Mouse (Mus musculus): Measurements from ENCODE around the gene Selenoh. TPM values are rescaled to one million over a fixed set of nuclear protein-coding genes. Genes with fewer than 3 reads are reported as not detected.
"Not testable (repeated sequence)": the region's sequence is repeated elsewhere in the genome, so short reads cannot be mapped to it uniquely, and the experiment has no call there.

The Selenoh gene
- total RNA-seq, 2 experiments from 2014 or later = 10.7 to 16.4 TPM

DNA sequence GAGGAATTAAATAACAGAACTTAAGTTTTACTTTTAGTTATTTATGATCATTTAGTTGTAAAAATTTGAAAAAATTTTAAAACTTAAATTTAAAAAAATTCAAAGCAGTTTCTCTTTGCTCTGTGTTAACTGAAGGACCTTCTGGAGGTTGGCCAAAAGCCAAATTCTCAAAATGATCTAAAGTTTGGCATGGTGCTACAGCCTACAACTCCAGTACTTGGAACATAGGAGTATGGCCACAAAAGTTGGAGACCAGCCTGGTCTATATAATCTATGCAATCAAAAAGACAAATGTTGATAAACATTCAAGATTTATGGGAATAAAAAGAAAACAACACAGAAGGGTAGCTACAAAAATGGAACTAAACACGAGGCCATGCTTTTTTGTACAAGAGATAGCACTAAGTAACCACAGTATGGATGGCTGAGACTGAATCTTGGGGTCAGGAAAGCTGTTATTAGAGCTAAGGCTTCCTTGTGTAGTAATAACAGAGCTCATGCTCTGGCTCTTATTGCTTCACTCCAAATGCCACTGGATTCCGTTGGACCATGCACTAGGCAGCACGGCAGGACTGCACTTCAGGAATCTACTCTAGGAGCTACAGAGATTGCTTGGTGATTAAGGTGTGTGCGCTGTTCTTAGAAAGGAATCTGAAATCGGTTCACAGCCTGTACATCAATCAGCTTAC lies 24.6 kb upstream of the Selenoh start:
- DNase-seq = no peak
- TF ChIP-seq CTCF (IDR thresholded peaks at IDR 0.05) = no peak
- no peak overlapping the region for H3K4me3 ChIP-seq
- intact Hi-C loops (cut with DNase I) = no loop called here
- no peak overlapping the region for H3K27ac ChIP-seq

DNA sequence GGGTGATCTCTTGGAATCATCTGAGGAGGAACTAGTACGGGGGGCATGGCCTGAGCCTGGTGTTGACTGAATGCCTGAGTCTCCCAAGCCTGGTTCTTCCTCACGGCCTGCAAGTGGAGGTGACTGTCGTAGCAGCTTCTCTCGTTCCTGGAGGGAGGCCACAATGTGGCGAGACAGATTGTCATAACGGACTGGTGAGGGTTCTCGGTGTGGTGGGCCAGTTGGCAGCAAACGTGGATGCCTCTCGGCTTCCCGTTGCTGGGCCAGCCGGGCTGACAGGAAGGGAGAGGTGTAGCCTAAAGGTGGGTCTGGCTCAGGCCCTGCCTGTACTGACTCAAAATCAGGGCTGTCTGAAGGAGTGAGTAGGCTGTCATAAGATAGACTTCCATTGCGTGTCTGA lies 19.5 kb upstream of the Selenoh start:
- Histone ChIP-seq H3K27ac (no peak overlapping the region), H3K4me3 (no peak overlapping the region)
- no peak for TF ChIP-seq CTCF (IDR thresholded peaks at IDR 0.05)
- intact Hi-C loops (cut with DNase I) = no loop called here
- DNase-seq = no peak

GRCm38 (mm10) chr2:84688080-84688844 lies 17.7 kb upstream of the Selenoh start:
- intact Hi-C loops (cut with DNase I) = no loop called here
- Histone ChIP-seq H3K4me3 (no peak overlapping the region), H3K27ac (no peak overlapping the region)
- no peak for TF ChIP-seq CTCF (IDR thresholded peaks at IDR 0.05)
- no peak for DNase-seq

DNA sequence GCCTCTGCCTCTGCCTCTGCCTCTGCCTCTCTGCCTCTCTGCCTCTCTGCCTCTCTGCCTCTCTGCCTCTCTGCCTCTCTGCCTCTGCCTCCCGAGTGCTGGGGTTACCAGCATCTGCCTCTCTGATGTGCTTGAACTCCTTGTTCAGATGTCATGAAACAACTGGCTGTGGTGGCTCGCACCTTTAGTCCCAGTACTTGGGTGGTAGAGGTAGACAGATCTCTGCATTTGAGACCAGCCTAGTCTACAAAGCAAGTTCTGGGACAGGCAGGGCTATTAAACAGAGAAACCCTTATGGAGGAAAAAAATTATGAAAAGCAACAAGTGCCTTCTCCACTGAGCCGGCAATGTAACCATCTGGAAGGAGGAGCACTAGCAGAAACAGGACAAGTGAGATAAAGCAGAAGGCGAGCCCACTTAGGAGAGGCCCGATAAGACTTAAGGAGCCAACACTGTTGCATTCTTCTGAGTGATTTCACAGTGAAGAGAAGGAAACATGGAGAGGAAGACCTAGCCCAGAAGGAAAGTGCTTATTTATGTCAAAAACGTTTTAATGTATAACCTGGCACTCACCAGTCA lies 12.1 kb upstream of the Selenoh start:
- no peak for TF ChIP-seq CTCF (IDR thresholded peaks at IDR 0.05)
- no peak for DNase-seq
- intact Hi-C loops (cut with DNase I) = no loop called here
- no peak overlapping the region for H3K27ac ChIP-seq
- H3K4me3 ChIP-seq = no peak overlapping the region

DNA sequence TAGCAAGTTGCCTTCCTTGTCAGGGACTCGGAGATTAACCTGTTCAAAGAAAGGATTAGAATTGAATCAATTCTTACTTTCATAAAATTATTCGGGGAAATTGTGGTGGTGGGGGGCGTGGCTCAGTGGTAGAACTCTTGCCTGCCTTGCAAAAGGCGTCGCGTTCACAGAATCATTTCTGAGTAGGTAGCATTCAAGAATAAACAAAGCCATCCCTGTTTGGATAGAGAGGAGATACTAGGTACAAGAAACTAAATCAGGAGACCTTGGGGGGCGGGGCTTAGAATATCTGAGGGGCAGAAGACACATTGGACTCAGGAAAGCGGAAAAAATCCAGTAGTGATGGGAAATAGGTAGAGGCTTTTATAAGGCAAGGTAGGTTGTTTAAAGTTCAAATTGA lies 8.4 kb upstream of the Selenoh start, which contains the start of gene Tmx2:
Gene Tmx2 (minus strand): TSS at position 125 of the 400 bp plus-strand sequence.
- Histone ChIP-seq H3K27ac (peak within 1 kb of the TSS; percentile 87), H3K4me3 (peak within 1 kb of the TSS; percentile 89)
- no peak for DNase-seq
- intact Hi-C loops (cut with DNase I) = loop anchor here (5.0 kb wide), 1 partner anchor 33 kb away; no protein-coding TSS in a partner anchor
- no peak for TF ChIP-seq CTCF (IDR thresholded peaks at IDR 0.05)

DNA sequence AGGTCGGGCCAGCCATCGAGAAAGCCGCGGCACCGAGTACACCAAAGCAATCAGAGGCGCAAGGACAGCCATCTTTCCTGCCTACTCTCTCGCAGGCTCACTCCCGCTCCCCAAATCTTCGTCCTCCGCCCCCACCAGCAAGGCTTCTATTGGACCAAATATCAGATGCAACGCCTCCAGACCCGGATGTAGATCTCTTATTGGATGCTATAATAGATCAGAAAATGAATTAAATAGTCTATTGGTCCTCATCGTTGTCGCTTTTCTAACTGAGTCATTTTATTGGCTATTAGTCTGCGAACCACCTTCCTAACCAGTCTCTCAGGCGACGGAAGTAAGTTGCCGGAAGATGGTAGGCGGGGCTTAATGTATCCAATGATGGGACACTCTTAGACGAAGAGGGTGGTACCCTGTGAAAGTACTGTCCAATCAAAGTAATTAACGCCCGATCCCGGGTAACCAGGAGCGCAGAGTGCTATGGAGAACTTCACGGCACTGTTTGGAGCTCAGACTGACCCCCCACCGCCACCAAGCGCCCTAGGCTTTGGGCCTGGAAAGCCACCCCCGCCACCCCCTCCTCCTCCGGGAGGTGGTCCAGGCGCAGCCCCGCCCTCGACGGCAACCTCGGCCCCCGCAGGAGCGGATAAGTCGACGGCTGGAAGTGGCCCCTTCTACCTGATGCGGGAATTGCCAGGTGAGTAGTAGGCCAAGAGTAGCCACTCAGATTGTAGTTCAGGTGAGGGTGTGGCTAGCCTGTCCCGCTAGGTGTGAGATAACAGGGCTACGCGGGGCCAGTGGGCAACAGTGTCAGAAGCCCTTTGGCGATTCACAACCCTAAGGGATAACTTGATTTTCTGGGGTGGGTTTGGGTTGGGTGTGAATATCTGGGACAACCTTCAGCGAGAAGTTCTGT lies 7.7 kb upstream of the Selenoh start, which contains the start of the genes Gm28635 and Med19:
Gene Gm28635 (minus strand): TSS at position 74 of the 913 bp plus-strand sequence.
Gene Med19 (plus strand): TSS at position 435 of the 913 bp plus-strand sequence.
- peak; percentile 94 for DNase-seq
- intact Hi-C loops (cut with DNase I) = loop anchor here (5.0 kb wide), 1 partner anchor 34 kb away; no protein-coding TSS in a partner anchor
- no peak for TF ChIP-seq CTCF (IDR thresholded peaks at IDR 0.05)
- Histone ChIP-seq H3K4me3 (peak within 1 kb of the TSS; percentile 89), H3K27ac (peak within 1 kb of the TSS; percentile 87)

- DNase-seq = no peak
These were observed 6.8 kb upstream of the Selenoh start for GRCm38 (mm10) chr2:84677270-84677967.

GRCm38 (mm10) chr2:84671535-84671934 lies 965 bp upstream of the Selenoh start:
- H3K4me3 ChIP-seq, H3K27ac ChIP-seq, DNase-seq: not testable (repeated sequence)
- intact Hi-C loops (cut with DNase I) = loop anchor here (5.0 kb wide), 1 partner anchor 141 kb away; no protein-coding TSS in a partner anchor

More at GRCm38 (mm10) chr2:84677270-84677967, 6.8 kb upstream of the Selenoh start:
- TF ChIP-seq CTCF (IDR thresholded peaks at IDR 0.05) = peak; percentile 47
- peak overlapping the region; percentile 73 for H3K4me3 ChIP-seq
- intact Hi-C loops (cut with DNase I) = loop anchor here (5.0 kb wide), 1 partner anchor 35 kb away; no protein-coding TSS in a partner anchor
- H3K27ac ChIP-seq = peak overlapping the region; percentile 70

- TF ChIP-seq CTCF (IDR thresholded peaks at IDR 0.05) = no peak
- DNase-seq = peak; percentile 38
- H3K27ac ChIP-seq = peak overlapping the region; percentile 79
- intact Hi-C loops (cut with DNase I) = loop anchor here (5.0 kb wide), 1 partner anchor 142 kb away; no protein-coding TSS in a partner anchor
- peak overlapping the region; percentile 92 for H3K4me3 ChIP-seq
These were observed 572 bp downstream of the Selenoh start for GRCm38 (mm10) chr2:84669828-84670568.

- TF ChIP-seq CTCF (IDR thresholded peaks at IDR 0.05) = no peak
- no peak overlapping the region for H3K27ac ChIP-seq
- no peak overlapping the region for H3K4me3 ChIP-seq
- intact Hi-C loops (cut with DNase I) = no loop called here
- no peak for DNase-seq
These were observed 4.5 kb downstream of the Selenoh start for GRCm38 (mm10) chr2:84666081-84666480.
